Mouse (Mus musculus) liver, embryonic 14.5 days (tissue): ENCODE results near the gene Arid1b. TPM values are rescaled to one million over a fixed set of nuclear protein-coding genes. Genes with fewer than 3 reads are reported as not detected.
"Not testable (repeated sequence)": the region's sequence is repeated elsewhere in the genome, so short reads cannot be mapped to it uniquely, and the experiment has no call there.

Experiments
- ATAC-seq: fragments of 200-750 bp; cut with Nextera tagmentation; 2 replicates; pipeline ENCODE4 v1.8.0; 2017; ENCODE audit warnings: moderate number of reproducible peaks, mild to moderate bottlenecking, moderate library complexity; ENCODE audit not compliant: insufficient read depth
- DNase-seq, 3 experiments: peaks; one replicate each; pipeline ENCODE4 v3.0.0-alpha.2; 2012 to 2013; ENCODE audit warnings: low read depth in 3 of 3, low spot score in 3 of 3
- H3K27ac ChIP-seq: fragments of 300-500 bp; sonication (generic); 2 replicates; pipeline ENCODE4 v1.5.1; 2014; ENCODE audit warnings: moderate library complexity, mild to moderate bottlenecking, control low read depth, inconsistent platforms
- H3K27me3 ChIP-seq: fragments of 300-500 bp; sonication (generic); 2 replicates; pipeline ENCODE4 v1.6.1; 2014; ENCODE audit warnings: mild to moderate bottlenecking, low read length, moderate library complexity; ENCODE audit not compliant: control insufficient read depth, insufficient read depth
- H3K36me3 ChIP-seq: fragments of 300-500 bp; sonication (generic); replicated peaks from 2 replicates; pipeline ENCODE4 v1.6.1; 2014; ENCODE audit warnings: low read depth; ENCODE audit not compliant: control insufficient read depth, insufficient read depth
- H3K4me1 ChIP-seq, 2 experiments: fragments of 200-500 bp in 1 of 2; fragments of 300-500 bp in 1 of 2; sonication (generic) in 1 of 2; replicated peaks; 2 replicates each; pipeline ENCODE4 v1.6.1; 2012 to 2014; ENCODE audit warnings: antibody characterized with exemption in 1 of 2, inconsistent platforms in 1 of 2, low read length in 1 of 2; ENCODE audit not compliant: control insufficient read depth in 2 of 2, insufficient read depth in 2 of 2
- H3K4me2 ChIP-seq: fragments of 300-500 bp; sonication (generic); 2 replicates; pipeline ENCODE4 v1.6.1; 2014; ENCODE audit warnings: low read depth, mild to moderate bottlenecking, control low read depth, moderate library complexity
- H3K4me3 ChIP-seq, 2 experiments: fragments of 200-500 bp in 1 of 2; fragments of 300-500 bp in 1 of 2; sonication (generic) in 1 of 2; 2 replicates each; pipeline ENCODE4 v1.5.1; 2012 to 2014; ENCODE audit warnings: low read depth in 2 of 2, low read length in 2 of 2, mild to moderate bottlenecking in 2 of 2, control low read depth in 1 of 2, inconsistent platforms in 1 of 2, moderate library complexity in 1 of 2; ENCODE audit not compliant: insufficient read depth in 1 of 2
- H3K9ac ChIP-seq: fragments of 300-500 bp; sonication (generic); replicated peaks from 2 replicates; pipeline ENCODE4 v1.6.1; 2014; ENCODE audit warnings: mild to moderate bottlenecking, control low read depth, moderate library complexity
- H3K9me3 ChIP-seq: fragments of 300-500 bp; sonication (generic); 2 replicates; pipeline ENCODE4 v1.6.1; 2016; ENCODE audit warnings: low read length, mixed read lengths; ENCODE audit not compliant: control insufficient read depth
- CTCF ChIP-seq: IDR thresholded peaks from 2 replicates; pipeline ENCODE4 v1.5.1; 2016; ENCODE audit warnings: antibody characterized with exemption, low read depth, control low read depth
- EP300 ChIP-seq: IDR thresholded peaks from 2 replicates; pipeline ENCODE4 v1.6.1; 2016; ENCODE audit warnings: antibody characterized with exemption, low read depth
- WGBS: fragments of 180-500 bp; shearing (Covaris S2); extraction: QIAGEN DNeasy Blood & Tissue Kit; methylation state at CpG from one replicate; pipeline ENCODE4 v1.1.7; 2014; ENCODE audit not compliant: insufficient replicate concordance; 5-methylcytosine and 5-hydroxymethylcytosine counted together
- polyA plus RNA-seq, 2 experiments: library from polyadenylated mRNA; depleted of rRNA in 1 of 2; stranded (reverse) in 1 of 2; unstranded in 1 of 2; fragments of >200 nt; fragmentation: Nextera tagmentation in 1 of 2; extraction: Ambion mirVana in 1 of 2; gene quantifications; 2 replicates each; pipeline versions ENCODE4 v1.2.1 to v1.2.3; 2012 to 2014

The Arid1b gene
- polyA plus RNA-seq, 2 experiments, result 2.6 to 3.1 TPM

GRCm38 (mm10) chr17:5084139-5084538 is 90.0 kb downstream of the Arid1b start:
- Histone ChIP-seq H3K9me3 (no peaks in the 10 kb centered on the region), H3K4me2 (no peak overlapping the region), H3K4me3 (no peak overlapping the region), H3K9ac (no peak overlapping the region), H3K4me1 (peaks cover 14 to 39% of the 10 kb centered on the region in 2 experiments), H3K27me3 (no peaks in the 10 kb centered on the region), H3K27ac (no peak overlapping the region), H3K36me3 (no peaks in the 10 kb centered on the region)
- ATAC-seq (no peak), DNase-seq (no peak)
- WGBS, result 73% methylated on average over 8 of the region's 8 CpGs
- TF ChIP-seq EP300, result no peak
- no peak for TF ChIP-seq CTCF

- no peaks in the 10 kb centered on the region for H3K9me3 ChIP-seq
- DNase-seq (no peak), ATAC-seq (peak; percentile 24; the same call in 1 of the 2 replicates)
- H3K27ac ChIP-seq, result no peak overlapping the region
- peaks cover 22 to 44% of the 10 kb centered on the region in 2 experiments for H3K4me1 ChIP-seq
- WGBS, result 69% methylated on average over 6 of the region's 6 CpGs
- H3K27me3 ChIP-seq, result no peaks in the 10 kb centered on the region
- no peak for TF ChIP-seq EP300
- TF ChIP-seq CTCF, result no peak
- H3K9ac ChIP-seq, result no peak overlapping the region
- no peaks in the 10 kb centered on the region for H3K36me3 ChIP-seq
- no peak overlapping the region for H3K4me2 ChIP-seq
- H3K4me3 ChIP-seq, result no peak overlapping the region
These were observed 90.9 kb downstream of the Arid1b start for GRCm38 (mm10) chr17:5085004-5085403.

- no peak overlapping the region for H3K27ac ChIP-seq
- no peak overlapping the region for H3K4me3 ChIP-seq
- TF ChIP-seq CTCF, result no peak
- TF ChIP-seq EP300, result no peak
- H3K27me3 ChIP-seq, result no peaks in the 10 kb centered on the region
- ATAC-seq, result no peak
- DNase-seq, result no peak
- no peak overlapping the region for H3K4me2 ChIP-seq
- no peaks in the 10 kb centered on the region for H3K9me3 ChIP-seq
- peaks cover 22 to 38% of the 10 kb centered on the region in 2 experiments for H3K4me1 ChIP-seq
- no peaks in the 10 kb centered on the region for H3K36me3 ChIP-seq
- no peak overlapping the region for H3K9ac ChIP-seq
- 75% methylated on average over 5 of the region's 5 CpGs for WGBS
These were observed 91.8 kb downstream of the Arid1b start for GRCm38 (mm10) chr17:5085942-5086341.

- 60% methylated on average over 2 of the region's 2 CpGs for WGBS
- H3K9me3 ChIP-seq, DNase-seq, H3K4me3 ChIP-seq, H3K9ac ChIP-seq, H3K4me2 ChIP-seq, H3K27ac ChIP-seq, ATAC-seq, H3K27me3 ChIP-seq, H3K36me3 ChIP-seq: not testable (repeated sequence)
- H3K4me1 ChIP-seq, result peaks cover 29 to 46% of the 10 kb centered on the region in 2 experiments
These were observed 94.1 kb downstream of the Arid1b start for GRCm38 (mm10) chr17:5088241-5088640.

GRCm38 (mm10) chr17:5088822-5089221 is 94.7 kb downstream of the Arid1b start:
- Histone ChIP-seq H3K27ac (no peak overlapping the region), H3K27me3 (no peaks in the 10 kb centered on the region), H3K9me3 (no peaks in the 10 kb centered on the region), H3K36me3 (no peaks in the 10 kb centered on the region), H3K4me3 (no peak overlapping the region), H3K9ac (no peak overlapping the region), H3K4me2 (no peak overlapping the region), H3K4me1 (peaks cover 29 to 45% of the 10 kb centered on the region in 2 experiments)
- WGBS, result 22% methylated on average over 5 of the region's 5 CpGs
- ATAC-seq (no peak), DNase-seq (no peak)
- TF ChIP-seq CTCF (no peak), EP300 (no peak)

- peak overlapping the region; percentile 51 for H3K4me2 ChIP-seq
- H3K36me3 ChIP-seq, result no peaks in the 10 kb centered on the region
- ATAC-seq, result 0 out of 2 replicates have a peak, but pooled peaks have one; percentile 27
- H3K4me3 ChIP-seq, result no peak overlapping the region
- no peaks in the 10 kb centered on the region for H3K27me3 ChIP-seq
- no peaks in the 10 kb centered on the region for H3K9me3 ChIP-seq
- DNase-seq, result no peak
- no peak for TF ChIP-seq CTCF
- no peak for TF ChIP-seq EP300
- H3K4me1 ChIP-seq, result peaks cover 31 to 46% of the 10 kb centered on the region in 2 experiments
- 18% methylated on average over 12 of the region's 12 CpGs for WGBS
- H3K9ac ChIP-seq, result peak overlapping the region; percentile 29; the same call in 1 of the 2 replicates
- no peak overlapping the region for H3K27ac ChIP-seq
These were observed 95.4 kb downstream of the Arid1b start for GRCm38 (mm10) chr17:5089541-5089940.
